Mouse (Mus musculus): ENCODE results near the gene Zfp672.

DNA sequence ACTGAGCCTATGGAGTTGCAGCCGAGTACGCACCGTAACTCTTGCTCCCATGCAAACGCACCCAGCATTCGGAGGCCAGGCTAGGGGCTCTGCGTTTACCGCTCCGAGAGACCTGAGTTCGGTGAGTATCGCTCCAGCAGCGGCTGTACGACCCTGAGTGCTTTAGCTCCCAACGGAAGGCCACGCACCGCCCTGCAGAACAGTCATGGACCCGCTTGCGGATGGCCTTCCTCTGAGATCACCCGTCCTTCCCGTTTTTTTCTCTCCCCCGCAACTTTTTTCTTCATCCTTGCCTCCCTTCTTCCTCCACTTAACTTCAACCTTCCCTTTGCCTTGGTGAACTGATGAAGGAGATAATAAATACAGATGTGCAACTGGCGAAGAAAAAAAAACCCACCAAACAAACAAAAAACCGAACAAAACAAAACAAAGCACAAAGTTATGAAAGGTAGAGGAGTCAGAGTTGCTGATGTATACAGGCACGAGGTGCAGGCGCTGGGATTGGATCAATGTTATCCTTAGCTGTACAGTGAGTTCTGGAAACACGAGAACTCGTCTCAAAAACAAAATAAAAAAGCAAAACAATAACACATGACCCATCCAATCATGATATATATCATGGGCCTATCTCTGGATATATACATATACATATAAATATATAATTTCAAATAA, 27.2 kb downstream of the Zfp672 start:
- TF ChIP-seq CTCF (IDR thresholded peaks at IDR 0.05) (no peak), POLR2A (IDR thresholded peaks at IDR 0.05; ENCODE audit: insufficient read depth, low read depth, low read length) (no peak)

Measured in heart, adult 2 months (tissue).